Comparison of ENCODE assay signal across 22 mouse cellular contexts in genomic region chr3:106817676-106818075, GRCm38 (mm10). TPM values are rescaled to one million over a fixed set of nuclear protein-coding genes. Genes with fewer than 3 reads are reported as not detected.
DNase-seq lines count a peak whose midpoint lies in the region; ATAC-seq lines count a peak whose summit lies in the region.
"Had no signal": no experiment of that assay in that cellular context is flagged by ENCODE, and none has a peak within 500 bp of the region (broad histone marks: within the 10 kb centered on the region; RNA-seq: fewer than 3 reads in every experiment).

No protein-coding gene starts in this region.

- no peak for DNase-seq in frontal cortex, postnatal 25 days (ENCODE audit: low spot score in 2 of 2)
- DNase-seq in fibroblast of lung, adult 2 months (ENCODE audit: low read depth) = peak; percentile 9
- DNase-seq in urinary bladder, postnatal 25 days (ENCODE audit: low spot score) = no peak
- DNase-seq in heart, postnatal 10 days = no peak
- DNase-seq: adrenal gland, adult 2 months; adrenal gland, postnatal 10 days; adrenal gland, postnatal 25 days; B cell, adult 2 months; cerebellum, adult 11-12 months; cerebellum, adult 2 months; cerebellum, adult 9-10 months; cerebellum, postnatal 10 days; cerebellum, postnatal 25 days; forebrain, postnatal 0 days had no signal

- ATAC-seq in frontal cortex, adult (ENCODE audit: low TSS enrichment) = peak; percentile 93
- ATAC-seq: activated CD4-positive, CD25-positive, alpha-beta regulatory T cell, adult 4 months; CD4-positive, CD25-positive, alpha-beta regulatory T cell, adult 4 months; forebrain, embryonic 13.5 days; forebrain, embryonic 15.5 days; forebrain, postnatal 0 days; Patski had no signal

- intact Hi-C loops in heart, postnatal 10 days (cut with DNase I) = no loop called here

RNA-seq across cellular contexts. Expression of gene Olfr266, which starts 8.4 kb away (rescaled TPM):
- not detected for total RNA-seq in heart, postnatal 10 days (2021)
- total RNA-seq: adrenal gland, adult 2 months; adrenal gland, postnatal 10 days; adrenal gland, postnatal 25 days; adrenal gland, postnatal 4 days; CH12.LX; forebrain, postnatal 0 days had no signal

RNA-seq across cellular contexts. Expression of gene Cd53, which starts 27.7 kb away (rescaled TPM):
- total RNA-seq in heart, postnatal 10 days (2021) = 1 to 10 TPM; 2.9 to 4.6 TPM
